Comparison of ENCODE assay signal across 20 mouse cellular contexts in genomic region chr19:36495555-36495954, GRCm38 (mm10). TPM values are rescaled to one million over a fixed set of nuclear protein-coding genes. Genes with fewer than 3 reads are reported as not detected.
DNase-seq lines count a peak whose midpoint lies in the region; ATAC-seq and TF ChIP-seq lines count a peak whose summit lies in the region.
"Had no signal": no experiment of that assay in that cellular context is flagged by ENCODE, and none has a peak within 500 bp of the region (broad histone marks: within the 10 kb centered on the region; RNA-seq: fewer than 3 reads in every experiment).

No protein-coding gene starts in this region.

- intact Hi-C loops in gastrocnemius, adult 2 months (cut with DNase I), result no loop called here

- H3K4me1 ChIP-seq in hindbrain, embryonic 11.5 days (replicated peaks; ENCODE audit: control insufficient read depth, insufficient read depth, low read length), result no peaks in the 10 kb centered on the region
- H3K4me1 ChIP-seq: hindbrain, embryonic 15.5 days; limb, embryonic 15.5 days; liver, embryonic 15.5 days; stomach, embryonic 15.5 days had no signal

- H3K36me3 ChIP-seq in hindbrain, embryonic 11.5 days (ENCODE audit: control insufficient read depth, insufficient read depth, low read length), result no peaks in the 10 kb centered on the region
- H3K36me3 ChIP-seq: hindbrain, embryonic 15.5 days; limb, embryonic 15.5 days; liver, embryonic 15.5 days; stomach, embryonic 15.5 days had no signal

- H3K9me3 ChIP-seq in hindbrain, embryonic 11.5 days (ENCODE audit: control insufficient read depth, low read length), result no peaks in the 10 kb centered on the region
- H3K9me3 ChIP-seq: hindbrain, embryonic 15.5 days; limb, embryonic 15.5 days; liver, embryonic 15.5 days; stomach, embryonic 15.5 days had no signal

- H3K4me3 ChIP-seq in layer of hippocampus, adult 2 months, result no peak overlapping the region
- H3K4me3 ChIP-seq in hindbrain, embryonic 11.5 days (ENCODE audit: low read depth, low read length), result no peak overlapping the region
- H3K4me3 ChIP-seq in gastrocnemius, adult 2 months, result no peak overlapping the region
- H3K4me3 ChIP-seq: hindbrain, embryonic 15.5 days; limb, embryonic 15.5 days; liver, embryonic 15.5 days; stomach, embryonic 15.5 days had no signal

- no peak for TF ChIP-seq CTCF in layer of hippocampus, adult 2 months (conservative IDR thresholded peaks at IDR 0.05)
- no peak for TF ChIP-seq CTCF in gastrocnemius, adult 2 months (IDR thresholded peaks at IDR 0.05)

- WGBS in hindbrain, embryonic 11.5 days, result 75% methylated on average over 3 of the region's 3 CpGs

- no peak overlapping the region for H3K9ac ChIP-seq in hindbrain, embryonic 11.5 days (ENCODE audit: low read depth, low read length)
- H3K9ac ChIP-seq: hindbrain, embryonic 15.5 days; limb, embryonic 15.5 days; liver, embryonic 15.5 days; stomach, embryonic 15.5 days had no signal

- H3K27ac ChIP-seq in layer of hippocampus, adult 2 months, result peak overlapping the region; percentile 46; the same call in 1 of the 2 replicates
- no peak overlapping the region for H3K27ac ChIP-seq in hindbrain, embryonic 11.5 days (ENCODE audit: low read depth, low read length)
- no peak overlapping the region for H3K27ac ChIP-seq in gastrocnemius, adult 2 months
- H3K27ac ChIP-seq: hindbrain, embryonic 15.5 days; limb, embryonic 15.5 days; liver, embryonic 15.5 days; stomach, embryonic 15.5 days had no signal

- peak; percentile 42 for DNase-seq in layer of hippocampus, adult 2 months (ENCODE audit: low spot score in 2 of 2)
- no peak for DNase-seq in layer of hippocampus, postnatal 25 days (ENCODE audit: extremely low spot score in 1 of 2, low spot score in 1 of 2)
- DNase-seq in right cerebral cortex, adult 2 months (ENCODE audit: low spot score in 2 of 2), result peak; percentile 58 to 78
- no peak for DNase-seq in right cerebral cortex, postnatal 14 days
- DNase-seq in hindbrain, embryonic 11.5 days (ENCODE audit: low spot score), result no peak
- DNase-seq in gastrocnemius, adult 2 months, result no peak
- DNase-seq: B cell, adult 2 months; cerebellum, adult 8-10 months; heart, postnatal 10 days; kidney, postnatal 36 days; retina, postnatal 1 day; thymus, adult 2 months had no signal

- H3K27me3 ChIP-seq in hindbrain, embryonic 11.5 days (ENCODE audit: control insufficient read depth, insufficient read depth, low read length), result no peaks in the 10 kb centered on the region
- H3K27me3 ChIP-seq: hindbrain, embryonic 15.5 days; limb, embryonic 15.5 days; liver, embryonic 15.5 days; stomach, embryonic 15.5 days had no signal

- peak; percentile 58 for ATAC-seq in megakaryocyte progenitor cell, adult 5-6 weeks (replicated peaks; ENCODE audit: poor library complexity)
- ATAC-seq in hindbrain, embryonic 11.5 days (ENCODE audit: low FRiP score), result no peak
- ATAC-seq: forebrain, embryonic 14.5 days; intestine, embryonic 16.5 days had no signal

- H3K4me2 ChIP-seq in hindbrain, embryonic 11.5 days (replicated peaks; ENCODE audit: low read depth, low read length), result no peak overlapping the region
- H3K4me2 ChIP-seq: heart, embryonic 11.5 days; hindbrain, embryonic 15.5 days; limb, embryonic 15.5 days; liver, embryonic 15.5 days; stomach, embryonic 15.5 days had no signal

RNA-seq across cellular contexts. Expression of gene Hectd2, which starts 58.9 kb away (rescaled TPM):
- 10 to 100 TPM; 42.7 to 45.3 TPM for total RNA-seq in layer of hippocampus, adult 2 months (2021)
- total RNA-seq in layer of hippocampus, postnatal 25 days (2021), result 10 to 100 TPM; 31.3 to 45.2 TPM
- 3.4 and 4.2 TPM in 2 replicates for total RNA-seq in megakaryocyte progenitor cell, adult 5-6 weeks (2015)
- 1.3 and 1.8 TPM in 2 replicates for total RNA-seq in megakaryocyte progenitor cell, adult 5-6 weeks (2017)
- polyA plus RNA-seq in hindbrain, embryonic 11.5 days (2014; fragmentation: Nextera tagmentation; extraction: Ambion mirVana), result 9.3 and 10.9 TPM in 2 replicates
- 1 to 10 TPM; 5.5 to 6.8 TPM for total RNA-seq in gastrocnemius, adult 2 months (2021)

Comparison
In these comparisons a context has a peak if more than half of its experiments do, and no peak if none do; other contexts are left out.
1. DNase-seq: peak in layer of hippocampus, adult 2 months (2 of 2) and right cerebral cortex, adult 2 months (2 of 2); none in layer of hippocampus, postnatal 25 days (0 of 2), right cerebral cortex, postnatal 14 days (single experiment), hindbrain, embryonic 11.5 days (single experiment) and gastrocnemius, adult 2 months (single experiment).
2. RNA of gene Hectd2, which starts 58.9 kb away (total RNA-seq): 42.7 to 45.3 TPM in layer of hippocampus, adult 2 months and 31.3 to 45.2 TPM in layer of hippocampus, postnatal 25 days; 5.5 to 6.8 TPM in gastrocnemius, adult 2 months and 1.3 to 4.2 TPM in megakaryocyte progenitor cell, adult 5-6 weeks; every median in the first group is over 4 times any median in the second.